Mouse (Mus musculus) forebrain, embryonic 14.5 days (tissue): ENCODE results near the gene Cntd1. TPM values are rescaled to one million over a fixed set of nuclear protein-coding genes. Genes with fewer than 3 reads are reported as not detected.

Source experiments
- ATAC-seq: fragments of 200-750 bp; cut with Nextera tagmentation; 2 replicates; pipeline ENCODE4 v1.8.0; 2017; ENCODE audit warnings: mild to moderate bottlenecking, moderate library complexity
- DNase-seq: peaks from one replicate; pipeline ENCODE4 v3.0.0-alpha.2; 2015; ENCODE audit warnings: low spot score
- H3K27ac ChIP-seq: fragments of 300-500 bp; sonication (generic); 2 replicates; pipeline ENCODE4 v1.5.1; 2014; ENCODE audit warnings: low read depth, mild to moderate bottlenecking, control low read depth, low read length, moderate library complexity
- H3K27me3 ChIP-seq: fragments of 300-500 bp; sonication (generic); replicated peaks from 2 replicates; pipeline ENCODE4 v1.6.1; 2014; ENCODE audit warnings: low read length, control low read depth, mixed read lengths; ENCODE audit not compliant: control insufficient read depth, insufficient read depth
- H3K36me3 ChIP-seq: fragments of 300-500 bp; sonication (generic); 2 replicates; pipeline ENCODE4 v1.6.1; 2014; ENCODE audit warnings: low read length, control low read depth; ENCODE audit not compliant: control insufficient read depth, insufficient read depth
- H3K4me1 ChIP-seq: fragments of 300-500 bp; sonication (generic); 2 replicates; pipeline ENCODE4 v1.6.1; 2014; ENCODE audit warnings: antibody characterized with exemption, low read length, control low read depth; ENCODE audit not compliant: control insufficient read depth, insufficient read depth
- H3K4me2 ChIP-seq: fragments of 300-500 bp; sonication (generic); 2 replicates; pipeline ENCODE4 v1.6.1; 2014; ENCODE audit warnings: mild to moderate bottlenecking, control low read depth, low read length
- H3K4me3 ChIP-seq: fragments of 300-500 bp; sonication (generic); 2 replicates; pipeline ENCODE4 v1.5.1; 2014; ENCODE audit warnings: low read depth, low read length, control low read depth
- H3K9ac ChIP-seq: fragments of 300-500 bp; sonication (generic); 2 replicates; pipeline ENCODE4 v1.6.1; 2014; ENCODE audit warnings: mild to moderate bottlenecking, low read length, control low read depth, moderate library complexity
- H3K9me3 ChIP-seq: fragments of 300-500 bp; sonication (generic); replicated peaks from 2 replicates; pipeline ENCODE4 v1.6.1; 2016; ENCODE audit warnings: low read length, control low read depth, mixed read lengths; ENCODE audit not compliant: control insufficient read depth
- WGBS: fragments of 180-500 bp; shearing (Covaris S2); extraction: QIAGEN DNeasy Blood & Tissue Kit; methylation state at CpG from one replicate; pipeline ENCODE4 v1.1.7; 2014; 5-methylcytosine and 5-hydroxymethylcytosine counted together
- polyA plus RNA-seq: library from polyadenylated mRNA; unstranded; fragments of >200 nt; fragmentation: Nextera tagmentation; extraction: Ambion mirVana; gene quantifications from 2 replicates; pipeline ENCODE4 v1.2.1, GENCODE M21; 2014

The Cntd1 gene
- polyA plus RNA-seq, 1 experiment from 2014 or later, result 0.76 TPM

DNA sequence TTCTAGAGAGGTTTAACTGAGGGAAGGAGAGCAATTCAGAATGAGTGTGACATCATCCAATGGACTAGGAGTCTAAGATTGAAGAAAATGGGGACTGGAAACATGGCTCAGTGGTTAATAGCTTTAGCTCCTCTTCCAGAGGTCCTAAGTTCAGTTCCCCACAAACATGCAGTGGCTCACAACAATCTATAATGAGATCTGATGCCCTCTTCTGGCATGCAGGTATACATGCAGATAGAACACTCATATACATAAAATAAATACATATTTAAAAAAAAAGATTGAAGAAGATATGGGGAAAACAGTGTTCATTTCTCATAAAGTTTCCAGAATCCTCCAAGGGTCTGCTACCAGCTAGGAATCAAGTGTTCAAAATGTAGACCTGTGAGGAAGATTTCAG lies 43.4 kb upstream of the Cntd1 start:
- DNase-seq, result no peak
- Histone ChIP-seq H3K4me2 (no peak overlapping the region), H3K36me3 (no peaks in the 10 kb centered on the region), H3K9me3 (no peaks in the 10 kb centered on the region), H3K27me3 (no peaks in the 10 kb centered on the region; the same call in 1 of the 2 replicates), H3K4me3 (no peak overlapping the region), H3K4me1 (peaks cover 5% of the 10 kb centered on the region), H3K27ac (no peak overlapping the region), H3K9ac (no peak overlapping the region)
- no peak for ATAC-seq

- WGBS, result 96% methylated on average over 5 of the region's 5 CpGs
- no peaks in the 10 kb centered on the region for H3K27me3 ChIP-seq
- DNase-seq, result no peak
- no peaks in the 10 kb centered on the region for H3K4me1 ChIP-seq
- H3K4me2 ChIP-seq, result no peak overlapping the region
- no peaks in the 10 kb centered on the region for H3K36me3 ChIP-seq
- H3K27ac ChIP-seq, result no peak overlapping the region
- no peaks in the 10 kb centered on the region for H3K9me3 ChIP-seq
- no peak overlapping the region for H3K9ac ChIP-seq
- no peak for ATAC-seq
- no peak overlapping the region for H3K4me3 ChIP-seq
Measured at GRCm38 (mm10) chr11:101236782-101237181, 42.0 kb upstream of the Cntd1 start.

DNA sequence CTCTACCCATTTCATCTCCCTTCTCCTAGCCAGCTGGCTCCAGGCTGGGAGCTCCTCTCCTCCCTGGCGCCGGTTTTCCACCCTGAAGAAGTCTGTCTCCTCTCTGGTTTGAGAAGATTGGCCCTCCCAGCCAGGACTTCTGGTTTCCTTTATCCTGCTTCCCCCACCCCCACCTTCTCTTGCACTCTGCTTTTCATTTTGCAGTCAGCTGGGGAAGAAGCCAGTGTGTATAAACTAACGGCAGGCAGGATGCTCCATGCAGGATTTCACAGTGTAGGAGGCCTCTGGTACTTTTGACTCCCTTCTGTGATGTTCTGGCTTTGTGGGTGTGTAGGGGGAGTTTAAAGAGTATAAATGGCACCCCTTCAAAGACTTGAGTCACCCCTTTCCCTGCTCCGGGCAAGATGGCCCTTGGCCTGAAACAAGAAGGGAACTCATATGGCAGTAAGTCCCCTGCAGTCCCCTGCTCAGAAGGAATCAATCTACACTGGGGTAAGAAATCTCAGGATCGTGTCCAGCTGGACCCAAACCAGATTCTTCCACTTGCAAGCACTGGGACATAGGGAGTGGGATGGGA lies 40.7 kb upstream of the Cntd1 start:
- 58% methylated on average over 5 of the region's 5 CpGs for WGBS
- H3K27ac ChIP-seq, result no peak overlapping the region
- no peak overlapping the region for H3K4me3 ChIP-seq
- H3K4me2 ChIP-seq, result no peak overlapping the region
- ATAC-seq (no peak), DNase-seq (no peak)
- H3K9ac ChIP-seq, result no peak overlapping the region; the same call in 1 of the 2 replicates
- H3K27me3 ChIP-seq, result no peaks in the 10 kb centered on the region
- H3K9me3 ChIP-seq, result no peaks in the 10 kb centered on the region
- H3K36me3 ChIP-seq, result no peaks in the 10 kb centered on the region
- H3K4me1 ChIP-seq, result no peaks in the 10 kb centered on the region

- Histone ChIP-seq H3K4me3 (no peak overlapping the region), H3K27me3 (peaks cover 36% of the 10 kb centered on the region), H3K9me3 (no peaks in the 10 kb centered on the region), H3K4me2 (no peak overlapping the region), H3K27ac (no peak overlapping the region), H3K4me1 (no peaks in the 10 kb centered on the region), H3K36me3 (no peaks in the 10 kb centered on the region), H3K9ac (no peak overlapping the region)
- ATAC-seq, result no peak
- no peak for DNase-seq
- WGBS, result 58% methylated on average over 4 of the region's 4 CpGs
Measured at GRCm38 (mm10) chr11:101245071-101245470, 33.7 kb upstream of the Cntd1 start.

- Histone ChIP-seq H3K4me3 (peak within 1 kb of the TSS; percentile 51), H3K27me3 (peaks cover 36% of the 10 kb centered on the region), H3K9ac (peak within 1 kb of the TSS; percentile 68), H3K4me1 (no peaks in the 10 kb centered on the region), H3K36me3 (no peaks in the 10 kb centered on the region), H3K9me3 (no peaks in the 10 kb centered on the region), H3K4me2 (peak within 1 kb of the TSS; percentile 90), H3K27ac (peak within 1 kb of the TSS; percentile 33; the same call in 1 of the 2 replicates)
- peak; percentile 73 for ATAC-seq
- DNase-seq, result no peak
- under 1% methylated on average over 61 of the region's 63 CpGs for WGBS
Measured at GRCm38 (mm10) chr11:101245855-101246701, 32.7 kb upstream of the Cntd1 start, which contains the start of gene Ramp2. Gene Ramp2, plus strand, starts transcription at chr11:101246028.

- H3K27ac ChIP-seq, result peak overlapping the region; percentile 33; the same call in 1 of the 2 replicates
- H3K4me3 ChIP-seq, result peak overlapping the region; percentile 51
- no peaks in the 10 kb centered on the region for H3K36me3 ChIP-seq
- peak overlapping the region; percentile 68 for H3K9ac ChIP-seq
- 5% methylated on average over 7 of the region's 7 CpGs for WGBS
- ATAC-seq (no peak), DNase-seq (no peak)
- peaks cover 36% of the 10 kb centered on the region for H3K27me3 ChIP-seq
- no peaks in the 10 kb centered on the region for H3K9me3 ChIP-seq
- H3K4me2 ChIP-seq, result peak overlapping the region; percentile 90
- no peaks in the 10 kb centered on the region for H3K4me1 ChIP-seq
Measured at GRCm38 (mm10) chr11:101246702-101247012, 32.2 kb upstream of the Cntd1 start.

GRCm38 (mm10) chr11:101247521-101248030 lies 31.2 kb upstream of the Cntd1 start:
- 80% methylated on average over 6 of the region's 6 CpGs for whole genome bisulfite sequencing
- Histone ChIP-seq H3K4me2 (no peak overlapping the region), H3K27ac (no peak overlapping the region), H3K9me3 (no peaks in the 10 kb centered on the region), H3K27me3 (peaks cover 36% of the 10 kb centered on the region), H3K4me3 (no peak overlapping the region), H3K4me1 (no peaks in the 10 kb centered on the region), H3K36me3 (no peaks in the 10 kb centered on the region), H3K9ac (no peak overlapping the region)
- ATAC-seq, result no peak
- no peak for DNase-seq

DNA sequence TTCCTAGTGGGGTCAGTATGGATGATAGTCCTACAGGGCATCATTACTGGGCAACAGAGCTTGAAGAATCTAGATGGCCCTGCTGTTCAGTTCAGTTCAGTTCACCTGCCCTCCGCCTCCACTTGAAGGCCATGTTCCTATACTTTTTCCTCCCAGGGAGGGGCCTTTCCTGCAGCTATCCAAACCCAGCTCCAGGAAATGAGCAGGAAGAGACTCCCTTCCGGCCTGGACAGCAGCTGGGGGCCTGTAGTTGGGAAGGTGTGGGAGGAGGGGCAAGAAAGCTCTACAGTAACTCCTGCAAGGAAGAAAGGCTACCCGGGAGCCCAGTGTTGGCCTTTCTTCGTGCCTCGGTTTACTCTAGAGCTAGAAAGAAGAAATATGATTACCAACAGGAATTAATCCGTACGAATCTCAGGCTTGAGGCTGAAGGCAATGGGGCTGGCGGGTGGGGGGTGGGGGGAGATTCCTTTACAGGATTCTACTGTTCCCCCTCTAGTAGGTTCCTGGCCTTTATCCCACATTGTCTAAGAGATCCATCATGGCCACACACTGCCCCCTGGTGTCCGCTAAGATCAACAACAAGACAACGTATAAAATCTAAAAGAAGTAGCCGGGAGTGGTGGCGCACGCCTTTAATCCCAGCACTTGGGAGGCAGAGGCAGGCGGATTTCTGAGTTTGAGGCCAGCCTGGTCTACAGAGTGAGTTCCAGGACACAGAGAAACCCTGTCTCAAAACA lies 30.4 kb upstream of the Cntd1 start:
- H3K4me1 ChIP-seq, result no peaks in the 10 kb centered on the region
- ATAC-seq (no peak), DNase-seq (peak; percentile 70)
- no peak overlapping the region for H3K4me3 ChIP-seq
- WGBS, result 40% methylated on average over 14 of the region's 14 CpGs
- no peak overlapping the region for H3K27ac ChIP-seq
- no peak overlapping the region for H3K4me2 ChIP-seq
- H3K27me3 ChIP-seq, result peaks cover 36% of the 10 kb centered on the region
- H3K36me3 ChIP-seq, result no peaks in the 10 kb centered on the region
- H3K9ac ChIP-seq, result no peak overlapping the region
- H3K9me3 ChIP-seq, result no peaks in the 10 kb centered on the region
